Mouse (Mus musculus) kidney, adult 8-10 months (tissue): ENCODE data around the gene Dennd6a.
"Not testable (repeated sequence)": the region's sequence is repeated elsewhere in the genome, so short reads cannot be mapped to it uniquely, and the experiment has no call there.

ENCODE experiments used
- DNase-seq, 2 experiments: peaks; one replicate each; pipeline ENCODE4 v3.0.0; 2022

Gene Dennd6a

DNA sequence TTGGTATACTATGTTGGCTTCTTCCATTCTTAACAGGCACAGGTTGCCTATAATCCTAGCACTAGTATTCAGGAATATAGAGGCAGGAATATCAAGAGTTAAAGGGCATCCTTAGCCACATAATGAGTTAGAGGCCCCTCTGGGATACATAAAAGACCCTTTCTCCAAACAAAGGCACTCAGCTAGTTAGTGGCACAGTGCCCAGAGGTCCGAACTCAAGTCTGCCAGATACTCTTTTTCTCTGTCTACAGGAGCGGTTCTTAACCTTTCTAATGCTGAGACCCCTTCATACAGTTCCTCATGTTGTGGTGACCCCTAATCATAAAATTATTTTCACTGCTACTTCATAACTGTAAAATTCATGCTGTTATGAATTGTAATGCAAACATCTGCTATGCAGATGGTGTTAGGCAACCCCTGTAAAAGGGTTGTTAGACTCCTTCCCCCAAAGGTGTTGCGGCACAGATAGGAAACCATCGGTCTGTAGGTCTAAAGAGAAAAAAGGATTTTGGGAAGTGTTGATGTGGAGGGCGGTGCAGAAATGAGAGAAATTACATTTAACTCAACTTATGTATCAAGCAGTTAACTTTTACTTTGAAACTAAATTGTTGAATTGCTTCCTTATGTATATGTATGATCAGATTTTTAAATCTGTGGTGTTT is 72.5 kb downstream of the Dennd6a start:
- DNase-seq: no peak

- DNase-seq: no peak
Observed at GRCm38 (mm10) chr14:26647811-26648210, 74.2 kb downstream of the Dennd6a start.

DNA sequence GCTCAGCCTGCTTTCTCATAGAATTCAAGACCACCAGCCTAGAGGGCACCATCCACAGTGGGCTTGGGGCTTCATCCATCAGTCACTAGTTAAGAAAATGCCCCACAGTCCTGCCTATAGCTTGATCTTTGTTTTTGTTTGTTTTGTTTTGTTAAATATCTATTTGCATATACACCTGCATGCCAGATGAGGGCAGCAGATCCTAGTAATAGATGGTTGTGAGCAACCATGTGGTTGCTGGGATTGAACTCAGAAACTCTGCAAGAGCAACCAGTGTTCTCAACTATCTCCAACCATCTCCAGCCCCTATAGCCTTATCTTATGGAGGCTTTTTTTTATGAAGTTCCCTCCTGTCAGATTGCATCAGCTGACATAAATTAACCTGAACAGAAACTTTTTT is 78.2 kb downstream of the Dennd6a start:
- no peak for DNase-seq

- DNase-seq: no peak
Observed at GRCm38 (mm10) chr14:26658178-26658577, 84.5 kb downstream of the Dennd6a start.

DNA sequence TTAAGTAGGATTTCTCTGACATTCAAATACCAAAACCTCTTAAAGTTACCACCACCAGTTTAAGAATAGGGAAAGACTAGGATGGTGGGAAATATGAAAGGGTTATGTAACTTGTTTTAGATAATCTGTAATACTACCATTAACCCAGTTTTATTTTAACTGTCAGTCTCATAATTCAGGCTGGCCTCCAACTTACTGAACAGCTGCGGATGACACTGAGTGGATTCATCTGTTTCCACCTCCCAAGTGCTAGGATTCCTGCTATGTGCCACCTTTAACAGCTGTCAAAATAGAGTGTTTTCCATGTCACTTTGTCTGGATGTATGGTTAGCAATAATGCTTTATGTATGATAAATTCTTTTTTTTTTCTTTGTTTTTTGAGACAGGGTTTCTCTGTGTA is 86.6 kb downstream of the Dennd6a start:
- DNase-seq: no peak

- no peak for DNase-seq
Observed at GRCm38 (mm10) chr14:26662016-26662415, 88.4 kb downstream of the Dennd6a start.

DNA sequence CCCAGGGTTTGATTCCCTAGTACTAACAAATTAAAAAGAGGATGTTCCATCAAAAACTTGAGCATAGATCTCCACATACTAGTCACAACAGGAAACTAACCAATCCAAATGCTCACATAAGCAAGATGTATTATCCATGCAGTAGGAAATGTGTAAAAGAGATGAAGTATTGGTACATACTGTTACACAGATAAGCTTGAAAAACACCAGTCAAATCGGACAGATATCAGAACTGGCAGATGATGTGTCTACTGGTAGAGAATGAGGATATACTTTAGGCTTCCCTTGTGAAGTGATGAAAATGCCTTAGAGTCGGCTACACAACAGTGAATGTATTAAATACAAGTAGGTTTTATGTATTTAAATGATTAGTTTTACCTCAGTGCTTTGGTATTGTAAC is 88.8 kb downstream of the Dennd6a start:
- DNase-seq: no peak

DNA sequence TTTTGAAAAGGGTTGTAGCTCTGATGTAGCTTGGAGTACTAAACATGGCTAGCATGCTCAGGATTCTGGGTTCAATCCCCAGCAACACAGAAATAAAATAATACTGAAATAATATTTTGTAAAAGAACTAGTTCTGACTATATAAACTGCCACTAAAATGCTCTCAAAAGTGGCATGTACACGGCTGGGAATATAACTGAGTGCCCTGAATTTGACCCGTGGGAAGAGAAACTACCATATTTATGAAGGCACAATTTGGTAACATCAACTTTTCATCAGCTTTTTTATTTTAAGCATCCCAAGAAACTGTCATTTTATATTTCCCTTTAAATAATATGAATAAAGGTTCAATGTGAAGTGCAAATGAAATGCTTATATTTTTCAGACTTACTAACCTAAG is 90.2 kb downstream of the Dennd6a start:
- no peak for DNase-seq

- no peak for DNase-seq
Observed at GRCm38 (mm10) chr14:26667991-26668370, 94.3 kb downstream of the Dennd6a start.

DNA sequence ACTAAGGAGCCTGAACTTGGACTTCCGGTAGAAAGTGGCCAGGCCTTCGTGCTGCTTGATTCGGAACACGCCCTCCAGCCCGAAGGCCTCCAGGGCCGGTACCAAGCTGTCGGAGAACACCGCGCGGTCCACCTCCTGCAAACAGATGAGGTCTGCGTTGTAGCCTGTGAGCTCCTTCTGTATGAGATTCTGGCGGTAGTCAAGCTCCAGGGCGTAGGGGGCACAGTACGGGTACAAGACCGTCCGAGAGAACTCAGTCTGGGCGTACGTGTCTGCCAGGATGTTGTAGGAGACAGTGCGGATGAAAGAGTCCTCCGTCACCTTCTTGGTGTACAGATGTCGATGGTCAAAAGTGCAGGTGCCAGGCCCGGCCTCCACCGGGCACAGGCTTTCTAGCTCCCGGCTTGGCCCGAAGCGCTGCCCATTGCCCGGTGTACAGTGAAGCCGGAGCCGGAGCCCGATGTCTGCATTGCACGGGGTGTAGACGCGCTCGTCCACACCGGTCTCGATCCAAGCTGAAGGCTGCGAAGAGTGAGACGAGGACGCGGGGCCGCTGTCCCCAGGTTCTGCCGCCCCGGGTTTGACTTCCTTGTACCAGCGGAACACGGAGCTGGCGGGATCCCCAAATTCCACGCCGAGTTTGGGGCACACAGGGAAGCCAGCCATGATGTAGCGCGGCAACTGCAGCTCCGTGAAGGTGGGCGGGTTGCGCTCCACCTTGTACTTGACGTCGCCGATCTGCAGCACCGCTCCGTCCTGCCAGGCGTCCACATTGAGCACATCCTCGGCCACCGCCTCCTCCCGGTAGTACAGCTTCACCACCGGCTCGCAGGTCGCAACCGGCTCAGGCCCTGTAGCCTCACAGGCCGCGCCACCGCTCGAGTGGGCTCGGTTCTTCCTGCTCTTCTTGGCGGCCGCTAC is 95.0 kb downstream of the Dennd6a start:
- DNase-seq: peak in 1 of 2 experiments; percentile 25

DNA sequence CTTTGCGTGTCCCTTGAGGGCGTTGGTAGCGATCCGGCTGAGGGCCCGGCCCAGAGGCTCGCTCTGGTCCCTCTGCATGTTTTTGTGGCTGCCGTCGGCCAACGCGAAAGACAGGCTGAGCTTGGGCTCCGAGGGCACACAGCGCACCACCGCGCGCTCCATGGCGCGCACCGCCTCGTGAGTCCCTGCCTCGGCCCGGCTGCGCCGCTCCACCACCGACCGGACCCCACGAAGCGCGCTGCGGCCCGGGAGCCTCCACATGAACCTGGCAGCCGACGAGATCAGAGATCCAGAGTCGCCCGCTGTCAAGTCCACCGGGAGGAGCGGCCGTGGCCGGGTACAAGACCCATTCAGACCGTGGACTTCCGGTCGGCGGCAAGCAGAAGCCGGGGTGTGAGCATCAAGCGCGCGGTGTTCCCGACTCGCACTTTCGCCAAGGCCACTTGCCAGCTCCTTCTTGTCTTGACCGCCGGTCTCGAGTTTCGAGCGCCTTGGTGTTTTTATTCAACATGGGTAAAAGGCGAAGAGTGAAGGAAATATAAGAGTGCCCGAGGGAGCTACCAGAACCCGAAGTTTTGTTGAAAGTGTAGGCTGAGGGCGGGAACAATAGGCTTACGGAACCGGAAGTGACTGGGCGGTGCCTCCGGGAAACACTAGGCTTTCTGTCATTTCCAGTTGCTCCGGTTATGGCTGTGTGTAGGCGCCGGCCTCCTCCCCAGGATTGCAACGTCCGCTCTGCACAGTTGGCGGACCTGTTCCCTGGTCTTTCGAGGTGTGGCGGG is 95.8 kb downstream of the Dennd6a start, which contains the start of gene Pde12:
TSS of gene Pde12 (minus strand) at position 592 of the 782 bp plus-strand sequence.
- DNase-seq: peak; percentile 87 to 89

DNA sequence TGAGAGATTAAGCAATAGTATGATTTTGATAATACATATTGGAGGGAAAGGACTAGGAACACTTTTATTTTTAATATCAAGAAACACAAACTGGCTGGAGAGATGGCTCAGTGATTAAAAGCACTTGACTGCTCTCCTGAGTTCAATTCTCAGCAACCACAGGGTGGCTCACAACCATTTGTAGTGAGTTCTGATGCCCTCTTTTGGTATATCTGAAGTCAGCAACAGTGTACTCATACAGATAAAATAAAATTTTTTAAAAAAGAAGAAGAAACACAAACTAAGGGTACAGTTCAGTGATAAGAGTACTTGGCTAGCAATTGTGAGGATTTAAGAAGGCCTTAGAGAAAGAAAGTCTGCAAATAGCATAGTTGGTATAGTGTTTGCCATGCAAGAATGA is 97.3 kb downstream of the Dennd6a start:
- no peak for DNase-seq

- not testable (repeated sequence) for DNase-seq
Observed at GRCm38 (mm10) chr14:26671870-26672615, 98.4 kb downstream of the Dennd6a start.

- peak; percentile 27 to 58 for DNase-seq
Observed at GRCm38 (mm10) chr14:26674476-26675169, 101.0 kb downstream of the Dennd6a start.

GRCm38 (mm10) chr14:26675371-26675770 is 101.7 kb downstream of the Dennd6a start:
- DNase-seq: peak; percentile 57 to 65

- DNase-seq: no peak
Observed at GRCm38 (mm10) chr14:26675791-26676190, 102.1 kb downstream of the Dennd6a start.
